Mouse (Mus musculus) C2C12 (cell line): Measurements from ENCODE around the gene Dock1.

Experiments
- CTCF ChIP-seq: IDR thresholded peaks from one replicate; pipeline ENCODE4 v1.5.1; 2011; ENCODE audit not compliant: control insufficient read depth, insufficient read depth, insufficient read length
- MAX ChIP-seq: IDR thresholded peaks from one replicate; pipeline ENCODE4 v1.6.1; 2011; ENCODE audit warnings: mild to moderate bottlenecking, control low read depth
- MYOD1 ChIP-seq: IDR thresholded peaks from one replicate; pipeline ENCODE4 v1.6.1; 2011; ENCODE audit warnings: low read depth; ENCODE audit not compliant: control insufficient read depth, insufficient read length
- MYOG ChIP-seq: IDR thresholded peaks from one replicate; pipeline ENCODE4 v1.6.1; 2011; ENCODE audit not compliant: control insufficient read depth, insufficient read length; ENCODE audit errors: extremely low read depth

DNA sequence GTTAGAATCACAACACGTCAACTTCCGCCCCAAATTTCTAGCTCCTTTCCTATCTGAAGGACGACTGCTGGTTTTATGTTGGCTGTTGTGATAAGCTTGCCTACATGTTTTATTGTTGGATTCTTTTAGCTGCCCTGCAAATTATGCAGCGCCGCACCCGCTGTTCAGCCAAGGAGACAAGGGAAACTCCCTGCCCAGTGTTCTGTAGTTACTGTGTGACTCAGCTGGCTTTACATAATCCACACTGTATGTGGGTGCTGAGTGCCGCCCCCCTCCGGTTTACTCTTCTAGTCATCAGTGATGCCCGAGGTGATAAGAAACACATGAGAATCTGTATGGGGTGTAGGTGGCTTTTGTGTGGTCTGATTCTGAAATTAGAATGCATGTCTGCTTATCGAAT, 105.2 kb downstream of the Dock1 start:
- TF ChIP-seq CTCF (no peak), MYOG (no peak), MAX (no peak), MYOD1 (peak; percentile 2)
